Mouse (Mus musculus): ENCODE measurements around the gene Lgals3.
"Not testable (repeated sequence)": the region's sequence is repeated elsewhere in the genome, so short reads cannot be mapped to it uniquely, and the experiment has no call there.

Gene Lgals3

DNA sequence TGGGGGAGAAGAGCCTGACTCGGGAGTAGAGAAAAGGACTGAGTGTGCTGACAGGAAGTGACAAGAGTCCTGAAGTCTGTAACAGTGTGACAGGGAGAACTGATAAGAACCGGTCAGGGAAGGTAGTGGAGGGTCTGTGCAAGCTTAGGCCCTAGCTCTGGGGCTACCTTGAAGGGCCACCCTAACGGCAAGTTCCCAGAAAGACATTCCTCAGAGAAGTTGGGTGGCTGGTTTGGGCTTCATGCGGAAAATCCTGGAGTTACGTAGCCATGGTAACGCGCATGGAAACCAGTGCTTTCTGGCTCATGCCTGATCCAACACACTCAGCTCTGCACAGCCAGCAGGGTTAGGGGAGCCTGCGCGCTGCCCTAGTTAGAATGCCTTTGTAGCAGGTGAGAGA lies at the start of gene Lgals3:
Gene Lgals3 (plus strand): TSS at position 291 of the 400 bp plus-strand sequence.
- DNase-seq, result peak; percentile 59

DNA sequence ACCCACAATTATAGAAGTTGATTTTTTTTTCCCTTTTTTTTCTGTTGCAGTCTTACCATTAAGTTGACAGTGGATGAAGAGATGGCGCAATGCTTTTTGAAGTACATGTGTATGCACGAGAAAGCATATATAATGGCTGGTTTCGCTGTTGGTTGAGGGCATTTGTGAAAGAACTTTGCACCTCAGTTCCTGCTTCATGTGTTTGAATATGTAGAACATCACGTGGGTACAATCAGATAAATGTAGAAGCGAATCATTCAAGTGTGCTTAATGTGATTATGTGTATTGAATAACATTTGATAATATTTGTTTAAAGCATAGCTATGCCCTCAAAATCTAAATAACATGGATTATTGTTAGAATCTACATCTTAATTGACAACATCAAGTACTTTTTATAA lies 48.2 kb upstream of the Lgals3 start:
- DNase-seq, result no peak

DNA sequence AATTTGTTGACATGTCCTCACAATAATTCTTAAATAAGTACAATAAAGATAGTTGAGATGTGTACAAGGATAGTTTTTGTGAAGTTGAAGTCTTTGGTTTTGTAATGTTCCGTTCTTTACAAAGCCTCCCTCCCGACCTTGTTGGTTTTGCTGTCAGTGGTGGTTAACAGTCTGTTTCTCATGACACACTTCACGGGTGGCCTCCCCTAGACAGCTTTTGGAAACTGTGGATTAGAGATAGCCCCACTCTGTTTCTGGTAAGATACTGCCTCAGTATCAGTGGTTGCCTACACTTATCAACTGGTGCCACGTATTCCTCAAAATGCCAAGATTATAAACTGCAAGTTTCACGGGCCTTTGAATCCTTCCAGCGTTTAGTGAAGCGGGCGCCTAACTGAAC lies 46.0 kb upstream of the Lgals3 start:
- DNase-seq, result not testable (repeated sequence)

DNA sequence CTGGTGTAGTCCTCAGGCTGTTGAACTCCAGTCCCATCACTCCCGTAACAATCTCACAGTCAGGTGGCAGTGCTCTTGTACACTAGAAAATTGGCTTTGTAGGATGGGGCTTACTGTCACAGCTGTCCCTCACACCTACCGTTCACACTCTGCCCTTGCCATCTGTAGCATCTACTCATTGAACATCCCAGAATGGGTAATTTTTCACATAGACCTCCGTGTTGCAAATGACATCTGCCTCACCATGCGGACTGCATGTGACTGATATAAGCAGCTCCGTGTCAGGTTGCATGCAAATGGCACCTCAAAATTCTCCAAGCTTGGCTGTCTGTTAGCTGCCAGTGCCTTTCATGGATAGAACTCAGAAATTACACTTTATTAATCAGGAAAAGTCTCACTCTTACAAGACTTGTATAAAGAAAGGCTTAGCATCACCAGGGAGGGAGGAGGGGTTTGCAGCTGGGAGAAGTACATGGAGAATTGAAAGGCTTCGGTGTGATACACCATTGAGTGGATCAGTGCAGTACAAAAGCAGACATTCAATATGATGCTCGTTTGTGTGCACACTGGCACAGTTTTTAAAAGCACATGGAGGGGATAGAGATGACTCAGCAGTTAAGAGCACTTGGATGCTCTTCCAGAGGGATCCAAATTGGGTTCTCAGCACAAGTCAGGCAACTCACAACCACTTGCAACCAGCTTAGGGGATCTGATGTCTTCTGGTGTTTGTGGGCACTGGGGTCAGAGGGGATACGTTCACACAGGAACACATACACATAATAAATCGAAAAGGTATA lies 41.4 kb upstream of the Lgals3 start:
- no peak for DNase-seq

DNA sequence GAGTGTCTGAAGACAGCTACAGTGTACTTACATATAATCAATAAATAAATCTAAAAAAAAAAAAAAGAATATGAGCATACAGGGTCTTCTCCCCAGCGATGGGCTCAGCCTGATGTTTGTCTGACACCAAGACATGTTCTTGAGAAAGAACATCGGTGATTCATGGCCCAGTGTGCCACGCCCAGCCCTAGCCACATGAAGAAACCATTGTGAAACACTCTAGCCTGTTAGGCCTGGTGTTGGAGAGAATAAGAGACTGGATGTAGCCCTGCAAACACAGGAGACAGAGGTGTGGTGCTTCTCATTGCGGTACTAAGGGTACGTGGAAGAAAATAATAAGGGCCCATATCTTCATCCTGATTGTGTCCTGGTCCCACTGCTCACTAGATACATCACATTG lies 40.2 kb upstream of the Lgals3 start:
- DNase-seq, result no peak

DNA sequence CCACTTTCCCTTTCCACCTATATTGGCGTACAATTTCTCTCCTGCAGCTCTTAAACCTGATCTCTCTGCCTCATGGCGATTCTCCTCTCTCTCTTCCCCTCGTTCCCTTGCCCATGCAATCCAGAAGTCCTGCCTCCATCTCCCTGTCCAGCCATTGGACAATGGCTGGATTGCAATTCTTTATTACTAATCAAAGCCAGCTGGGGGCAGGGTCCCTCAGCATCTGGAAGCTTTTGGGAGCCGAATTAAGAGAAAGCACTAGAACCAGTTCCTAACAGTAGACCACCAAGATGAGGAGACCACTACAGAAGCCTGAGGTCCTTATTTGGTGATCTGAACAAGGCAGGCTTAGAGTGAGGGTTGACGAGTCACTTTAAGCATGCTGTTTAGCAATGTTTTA lies 35.6 kb upstream of the Lgals3 start:
- no peak for DNase-seq

DNA sequence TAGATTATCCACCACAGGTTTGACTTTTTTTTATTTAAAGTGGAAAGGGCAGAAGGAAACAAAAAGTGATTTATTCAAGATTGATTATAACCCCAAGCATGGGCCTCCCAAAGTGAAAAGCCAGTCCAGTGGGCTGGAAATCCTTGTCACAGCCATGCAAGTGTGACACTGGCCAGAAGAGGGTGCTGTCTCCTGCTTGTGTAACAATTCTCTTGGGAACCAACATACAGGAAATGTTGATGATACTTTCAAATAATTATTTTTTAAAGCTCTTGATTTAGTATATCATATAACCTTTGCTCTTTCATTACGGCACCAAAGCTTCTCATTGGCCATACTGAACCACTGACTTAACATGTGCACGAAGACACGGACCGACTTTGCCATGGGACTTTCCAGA lies 32.7 kb upstream of the Lgals3 start:
- DNase-seq, result peak; percentile 71

DNA sequence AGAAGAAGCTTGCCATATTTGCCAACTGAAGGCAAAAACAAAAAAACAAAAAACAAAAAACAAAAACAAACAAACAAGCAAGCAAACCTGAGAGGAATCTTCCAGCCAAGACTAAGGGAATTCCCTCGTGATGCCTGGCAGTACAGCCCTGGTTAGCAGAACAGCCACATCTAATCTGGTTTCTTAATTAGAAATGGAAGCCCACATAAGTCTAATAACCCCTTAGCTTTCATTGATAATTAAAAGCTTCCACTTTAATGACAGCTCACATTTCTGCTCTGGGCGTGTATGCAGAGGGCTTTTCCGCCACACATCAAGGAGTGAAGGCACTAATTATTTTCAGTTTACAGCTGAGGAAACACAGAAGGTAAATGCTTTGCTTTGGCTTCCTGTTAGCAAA lies 32.3 kb upstream of the Lgals3 start:
- no peak for DNase-seq

DNA sequence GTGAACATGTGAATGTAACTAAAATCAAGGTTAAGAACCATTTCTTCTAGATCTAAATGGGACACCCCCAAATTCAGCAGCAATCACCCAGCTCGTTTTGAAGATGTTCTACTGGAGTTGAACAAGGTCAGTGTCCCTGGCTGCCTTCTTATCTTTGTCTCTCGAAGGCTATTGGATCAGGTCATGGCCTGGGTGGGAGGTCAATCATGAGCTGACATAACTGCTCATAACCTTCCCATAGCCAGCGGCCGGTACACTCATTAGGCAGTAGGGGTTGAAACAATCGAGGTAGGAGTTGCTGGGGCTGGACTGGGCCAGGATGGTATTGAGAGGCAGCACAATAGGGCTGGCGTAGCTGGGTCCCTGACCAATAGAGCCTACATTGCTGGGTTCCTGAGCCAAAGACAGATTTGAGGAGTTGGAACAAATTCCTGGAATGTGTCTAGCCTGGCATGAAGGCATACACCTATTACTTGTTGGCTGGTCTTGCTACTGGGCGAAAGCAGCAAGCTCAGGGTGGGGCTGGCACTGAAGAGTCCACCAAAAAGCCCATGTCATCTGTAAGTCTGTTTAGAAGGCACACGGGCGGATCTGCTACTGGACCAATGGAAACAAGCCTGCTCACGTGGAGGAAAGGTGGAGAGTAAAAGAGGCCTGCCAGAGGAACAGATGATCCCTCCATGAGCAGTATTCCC lies 27.2 kb upstream of the Lgals3 start:
- no peak for DNase-seq

DNA sequence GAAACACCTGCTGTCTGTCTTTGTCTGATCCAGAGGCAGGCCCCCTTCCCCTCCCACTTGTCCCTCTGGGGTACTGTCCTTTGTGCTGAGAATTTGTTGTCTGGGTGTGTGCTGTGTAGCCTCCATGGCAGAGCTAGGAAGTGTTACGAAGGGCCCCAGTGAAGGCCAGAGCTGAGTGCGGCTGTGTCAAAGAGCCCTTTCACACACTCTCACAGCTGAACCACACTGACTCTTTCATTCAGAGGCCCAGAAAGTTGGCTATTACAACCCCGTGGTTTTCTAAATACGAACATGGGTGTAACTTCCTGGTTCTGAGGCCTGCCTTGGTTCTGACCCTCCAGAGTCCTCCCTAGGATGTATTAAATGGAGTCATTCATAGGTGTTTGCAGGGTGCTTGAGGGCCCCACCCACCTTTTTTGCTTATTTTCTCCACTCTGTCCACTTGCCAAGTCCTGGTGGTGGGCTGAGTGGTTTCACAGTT lies 25.7 kb upstream of the Lgals3 start:
- DNase-seq, result no peak

DNA sequence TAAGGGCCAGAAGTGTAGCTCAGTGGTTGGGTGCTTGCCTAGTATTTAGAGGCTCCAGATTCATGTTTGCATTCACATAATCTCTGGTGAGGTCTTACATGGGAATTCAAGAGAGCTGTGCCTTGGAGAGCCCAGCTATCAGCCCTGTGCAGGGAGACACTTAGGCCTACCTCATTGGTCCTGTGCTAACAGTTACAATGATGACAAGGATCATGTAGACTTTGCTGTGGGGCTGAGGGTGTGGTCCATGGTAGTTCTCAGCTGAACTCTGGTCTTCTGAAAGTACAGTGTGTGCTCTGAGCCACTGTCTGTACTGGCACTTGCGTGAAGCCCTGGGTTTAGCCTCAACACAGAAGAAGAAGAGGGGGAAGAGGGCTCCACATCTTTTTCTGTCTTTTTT lies 20.8 kb upstream of the Lgals3 start:
- no peak for DNase-seq

DNA sequence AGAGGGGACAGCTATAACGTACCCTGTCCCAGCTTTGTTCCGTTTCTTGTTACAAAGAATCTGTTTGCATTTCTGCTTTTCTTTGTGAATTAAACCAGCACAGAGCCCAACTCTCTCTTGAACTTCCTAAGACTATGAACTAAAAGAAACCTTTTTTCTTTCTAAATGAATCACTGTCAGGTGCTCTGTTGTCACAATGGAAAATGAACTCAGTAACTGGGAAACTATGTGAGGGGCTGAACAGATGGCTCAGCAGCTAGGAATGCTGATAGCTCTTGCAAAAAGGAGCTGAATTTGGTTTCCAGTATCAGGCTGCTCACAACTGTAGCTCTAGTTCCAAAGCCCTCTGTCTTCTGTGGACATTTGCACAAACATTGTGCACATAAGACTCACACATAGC lies 16.6 kb upstream of the Lgals3 start:
- DNase-seq, result no peak

DNA sequence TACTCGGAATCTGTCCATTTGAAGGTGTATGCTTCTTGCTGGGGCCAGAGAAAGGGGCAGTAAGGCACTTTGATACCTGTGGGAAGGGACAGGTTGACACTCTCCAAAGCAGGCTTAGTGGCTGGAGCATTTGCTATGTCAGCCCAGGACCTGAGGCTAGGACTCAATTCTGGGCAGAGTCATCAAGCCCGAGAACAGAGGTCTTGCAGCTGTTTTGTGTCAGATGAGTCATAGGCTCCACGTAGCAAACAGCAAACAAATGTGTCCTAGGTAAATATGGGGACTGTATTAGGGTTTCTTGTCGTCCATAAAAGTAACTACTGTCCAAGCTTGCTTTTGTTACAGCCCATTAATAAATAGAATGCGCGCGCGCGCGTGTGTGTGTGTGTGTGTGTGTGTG lies 15.3 kb upstream of the Lgals3 start:
- DNase-seq, result no peak

DNA sequence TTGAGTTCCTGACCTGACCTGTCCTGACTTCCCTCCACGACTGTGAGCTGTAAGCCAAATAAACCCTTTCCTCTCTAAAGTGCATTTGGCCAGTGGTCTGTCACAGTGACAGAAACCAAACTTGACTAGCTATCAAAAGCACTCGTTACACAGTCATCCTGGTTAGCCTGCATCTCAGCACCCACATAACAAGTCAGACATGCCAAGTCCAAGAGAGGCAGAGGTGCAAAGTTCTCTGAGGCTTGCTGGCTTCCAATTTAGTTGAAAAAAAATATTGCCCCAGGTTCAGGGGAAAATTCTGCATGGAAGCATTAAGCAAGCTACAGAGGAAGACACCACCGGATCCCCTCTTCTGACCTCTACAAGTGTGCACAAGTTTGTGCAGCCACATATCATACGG lies 14.3 kb upstream of the Lgals3 start:
- DNase-seq, result no peak

DNA sequence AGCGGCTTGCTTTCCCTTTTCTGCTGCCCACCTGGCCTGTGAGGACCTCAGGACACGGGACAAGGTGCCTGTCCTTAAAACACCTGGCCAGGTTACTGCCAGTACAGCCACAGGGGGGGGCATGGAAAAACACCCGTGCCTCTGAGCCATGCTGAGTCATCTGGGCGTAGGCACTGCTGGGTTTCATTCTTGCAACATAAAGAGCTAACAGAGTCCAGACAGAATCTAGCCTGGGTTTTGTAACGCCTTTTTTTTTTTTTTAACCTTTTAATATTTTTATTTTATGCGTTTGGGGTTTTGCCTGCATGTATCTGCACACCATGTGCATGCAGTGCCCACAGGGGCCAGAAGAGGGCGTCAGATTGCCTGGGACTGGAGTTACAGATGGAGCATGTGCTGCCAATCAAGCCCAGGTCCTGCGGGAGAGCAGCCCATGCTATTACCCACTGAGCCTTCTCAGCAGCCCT lies 13.4 kb upstream of the Lgals3 start:
- DNase-seq, result peak; percentile 25

DNA sequence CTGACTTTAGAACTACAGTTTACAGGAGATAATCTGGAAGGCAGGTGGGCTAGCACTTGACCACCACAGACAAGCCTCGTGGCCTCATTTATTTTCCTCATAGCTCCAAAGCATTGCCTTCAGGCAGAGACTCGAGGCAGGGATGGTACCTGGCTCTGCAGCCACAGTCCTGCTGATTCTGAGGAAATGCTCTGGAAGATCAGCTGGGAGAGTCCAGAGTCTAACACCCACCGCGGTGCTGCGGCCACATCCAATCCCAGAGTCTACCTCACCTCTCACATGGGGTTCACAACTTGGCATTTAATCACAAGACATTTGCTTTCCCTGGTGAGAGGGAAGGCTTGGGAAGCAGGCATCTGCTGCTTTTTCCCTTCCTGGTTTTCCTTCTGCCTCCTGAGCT lies 12.6 kb upstream of the Lgals3 start:
- DNase-seq, result no peak

DNA sequence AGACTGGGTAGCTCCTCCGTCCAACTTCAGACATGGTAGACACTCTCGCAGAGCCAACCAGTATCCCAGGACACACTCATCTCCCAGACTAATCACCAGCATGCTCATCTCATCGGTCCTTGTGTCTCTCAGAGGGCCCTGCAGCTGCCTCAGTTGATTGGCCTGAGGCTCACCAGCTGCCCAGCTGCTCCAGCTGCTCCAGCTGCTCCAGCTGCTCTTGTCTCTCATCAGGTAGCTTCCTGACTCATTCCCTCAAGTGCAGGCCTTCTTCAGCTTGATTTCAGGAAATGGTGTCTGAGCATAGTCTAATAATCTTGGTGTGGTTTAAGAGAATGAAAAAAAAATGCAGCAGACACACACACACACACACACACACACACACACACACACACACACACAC lies 10.9 kb upstream of the Lgals3 start:
- no peak for DNase-seq

DNA sequence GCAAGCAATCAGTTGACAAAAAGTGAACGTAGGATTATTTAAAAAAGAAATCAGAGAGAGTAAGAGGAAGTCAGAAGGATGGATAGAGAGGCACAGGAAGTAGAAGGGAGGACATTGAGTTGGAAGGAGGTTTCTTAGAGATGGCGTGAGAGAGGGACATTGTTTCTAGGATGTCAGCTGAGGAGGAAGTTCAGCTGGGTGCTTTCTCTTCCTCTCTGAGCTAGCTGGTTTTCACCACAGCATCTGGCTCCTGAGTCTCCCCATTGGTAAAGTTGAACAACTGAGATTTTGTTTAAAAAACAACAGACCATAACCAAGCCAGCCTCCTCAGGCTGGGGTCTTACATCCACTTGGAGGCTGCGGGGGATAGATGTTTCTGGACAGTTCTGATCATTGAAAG lies 7.9 kb upstream of the Lgals3 start:
- no peak for DNase-seq

DNA sequence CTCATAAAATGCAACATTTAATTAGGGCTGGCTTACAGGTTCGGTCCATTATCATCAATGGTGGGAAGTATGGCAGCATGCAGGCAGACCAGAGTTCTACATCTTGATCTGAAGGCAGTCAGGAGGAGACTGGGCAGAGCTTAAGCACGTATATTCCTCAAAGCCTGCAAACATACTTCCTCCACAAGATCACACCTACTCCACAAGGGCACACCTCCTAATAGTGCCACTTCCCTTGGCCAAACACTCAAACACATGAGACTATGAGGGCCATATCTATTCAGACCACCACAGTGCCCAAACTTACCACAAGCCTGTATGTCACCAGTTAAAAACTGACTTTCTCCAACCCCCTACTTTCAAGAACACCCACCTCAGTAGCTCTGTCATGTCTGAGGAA lies 6.1 kb upstream of the Lgals3 start:
- no peak for DNase-seq

DNA sequence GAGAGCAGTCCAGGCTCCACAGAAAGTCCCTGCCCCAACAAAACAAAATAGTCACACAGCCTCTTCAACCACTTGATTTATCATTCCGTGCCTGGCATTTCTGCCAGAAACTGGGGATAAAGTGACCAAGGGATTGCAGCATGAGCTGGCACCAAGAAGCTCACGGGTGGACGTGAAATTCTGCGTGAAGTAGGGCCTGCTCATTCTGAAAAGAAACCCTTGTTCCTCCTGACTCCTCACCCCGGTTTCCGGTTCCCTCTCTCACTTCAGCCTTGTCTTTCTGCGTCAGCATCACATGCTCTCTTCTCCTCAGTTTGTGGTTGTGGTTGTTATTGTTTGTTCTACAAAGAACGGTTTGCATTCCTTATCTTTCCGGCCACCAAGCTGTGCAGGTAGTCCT lies 5.7 kb upstream of the Lgals3 start:
- DNase-seq, result no peak

DNA sequence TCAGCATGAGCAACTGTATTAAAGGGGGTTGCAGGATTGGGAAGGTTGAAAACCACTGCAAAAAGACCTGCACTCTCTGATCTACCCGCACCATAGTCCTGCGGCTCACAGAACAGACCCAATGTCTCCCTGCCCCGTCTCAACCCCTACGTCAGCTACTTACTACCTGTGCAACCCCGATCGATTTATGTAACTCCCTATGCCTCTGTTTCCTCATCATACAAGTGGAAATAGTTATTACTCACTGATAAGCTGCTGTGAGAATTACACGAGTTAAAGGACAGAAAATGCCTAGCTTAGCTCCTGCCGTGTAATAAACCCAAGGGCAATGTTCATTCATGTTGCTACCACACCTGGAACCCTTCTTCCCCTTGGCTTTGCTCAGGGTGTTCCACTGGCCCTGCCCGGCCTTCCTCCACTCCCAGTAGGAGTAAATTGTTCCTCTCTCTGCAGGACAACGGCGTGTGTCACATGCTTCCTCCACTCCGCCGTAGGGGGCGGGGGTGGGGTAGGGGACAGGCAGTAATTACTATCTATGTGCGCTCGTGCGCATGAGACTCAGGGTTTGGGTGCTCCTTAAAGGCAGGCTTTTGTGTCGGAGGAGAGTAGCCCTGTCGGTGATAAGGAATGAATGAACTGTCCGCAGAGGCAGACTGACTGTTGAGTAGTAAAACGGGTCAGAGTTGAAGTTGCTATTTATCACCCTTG lies 2.7 kb upstream of the Lgals3 start:
- DNase-seq, result peak; percentile 18

DNA sequence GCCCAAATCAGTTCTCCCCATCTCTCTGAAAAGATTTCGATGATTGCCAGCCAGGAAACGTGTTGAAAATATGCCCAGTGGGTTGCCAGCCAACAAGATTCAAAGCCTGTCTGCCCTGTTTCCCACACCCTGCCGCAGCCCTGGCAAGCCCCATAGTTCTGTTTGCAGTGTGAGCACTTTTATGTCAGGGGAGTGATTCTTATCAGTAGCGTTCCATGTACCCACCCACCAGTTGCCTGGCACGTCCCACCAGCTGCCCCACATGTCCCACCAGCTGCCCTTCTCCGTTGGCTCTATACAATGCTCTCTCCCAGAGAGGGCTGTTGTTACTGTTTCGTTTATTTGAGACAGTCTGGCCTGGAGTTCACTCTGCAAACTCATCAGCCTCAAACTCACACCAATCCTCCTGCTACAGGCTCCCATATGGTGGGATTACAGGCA lies 650 bp upstream of the Lgals3 start:
- DNase-seq, result peak; percentile 27

DNA sequence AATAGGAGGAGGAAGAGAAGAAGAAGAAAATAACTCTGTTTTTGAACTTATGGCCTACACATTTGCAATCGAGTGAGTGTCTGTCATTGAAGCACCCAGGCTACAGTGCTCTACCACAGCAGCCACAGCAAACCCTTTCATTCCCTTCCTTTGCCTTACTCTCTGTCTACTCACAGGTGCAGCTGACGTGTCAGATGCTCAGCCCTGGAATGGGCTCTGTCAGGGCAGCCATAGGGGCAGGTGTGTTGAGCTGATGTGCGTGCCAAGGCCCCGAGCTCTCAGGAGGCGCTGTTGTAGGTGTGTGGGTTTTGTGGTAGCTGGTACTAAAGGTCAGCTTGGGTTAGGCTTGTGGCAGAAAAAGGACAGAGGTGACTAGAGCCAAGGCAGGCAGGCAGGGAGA lies 2.2 kb downstream of the Lgals3 start:
- no peak for DNase-seq

DNA sequence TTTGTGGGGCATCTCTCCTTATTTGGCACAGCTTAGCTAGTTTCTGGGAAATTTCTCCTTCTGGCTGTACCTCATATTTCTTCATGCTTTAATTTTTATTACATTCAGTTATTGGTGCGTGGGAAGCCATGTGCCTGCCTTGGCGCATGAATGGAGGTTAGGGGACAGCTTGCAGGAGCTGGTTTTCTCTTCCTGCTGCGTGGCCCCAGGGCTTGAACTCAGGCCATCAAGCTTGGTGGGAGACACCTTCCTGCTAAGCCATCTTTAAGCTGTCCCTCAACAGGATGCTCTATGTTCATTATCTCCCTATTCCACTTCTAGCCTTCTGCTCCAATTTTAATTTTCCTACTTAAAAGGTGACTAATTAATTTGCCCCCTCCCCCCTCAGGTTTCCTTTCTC lies 3.2 kb downstream of the Lgals3 start:
- DNase-seq, result no peak
